Mouse (Mus musculus) NIH3T3 (cell line): ENCODE measurements around the gene Hoxd4.

ENCODE experiments used
- DNase-seq: peaks from one replicate; pipeline ENCODE4 v3.0.0-alpha.2; 2012; ENCODE audit warnings: low read depth

The Hoxd4 gene

GRCm38 (mm10) chr2:74711721-74712621 lies at the start of gene Hoxd4, which contains the start of gene Hoxd3:
Gene Hoxd4, plus strand, starts transcription at chr2:74711929.
Gene Hoxd3, plus strand, starts transcription at chr2:74711927.
- DNase-seq, result peak; percentile 76

- peak; percentile 81 for DNase-seq
Observed at GRCm38 (mm10) chr2:74663291-74663925, 48.3 kb upstream of the Hoxd4 start.

GRCm38 (mm10) chr2:74666411-74666810 lies 45.3 kb upstream of the Hoxd4 start:
- no peak for DNase-seq

- DNase-seq, result no peak
Observed at GRCm38 (mm10) chr2:74667191-74667841, 44.4 kb upstream of the Hoxd4 start.

GRCm38 (mm10) chr2:74667842-74668357 lies 43.8 kb upstream of the Hoxd4 start, which contains the start of gene Hoxd13:
Gene Hoxd13, plus strand, starts transcription at chr2:74668310.
- DNase-seq, result no peak

GRCm38 (mm10) chr2:74668370-74669229 lies 43.1 kb upstream of the Hoxd4 start:
- no peak for DNase-seq

- no peak for DNase-seq
Observed at GRCm38 (mm10) chr2:74669230-74669578, 42.5 kb upstream of the Hoxd4 start.

GRCm38 (mm10) chr2:74669650-74670235 lies 42.0 kb upstream of the Hoxd4 start:
- DNase-seq, result no peak

GRCm38 (mm10) chr2:74670632-74671188 lies 41.0 kb upstream of the Hoxd4 start:
- no peak for DNase-seq

GRCm38 (mm10) chr2:74671847-74672246 lies 39.9 kb upstream of the Hoxd4 start:
- no peak for DNase-seq

GRCm38 (mm10) chr2:74672481-74673362 lies 39.0 kb upstream of the Hoxd4 start:
- DNase-seq, result peak; percentile 76

- DNase-seq, result no peak
Observed at GRCm38 (mm10) chr2:74673835-74674425, 37.8 kb upstream of the Hoxd4 start.

- DNase-seq, result no peak
Observed at GRCm38 (mm10) chr2:74674881-74675665, 36.7 kb upstream of the Hoxd4 start, which contains the start of gene Hoxd12. Gene Hoxd12, plus strand, starts transcription at chr2:74675013.

GRCm38 (mm10) chr2:74675666-74676282 lies 36.0 kb upstream of the Hoxd4 start:
- no peak for DNase-seq

- DNase-seq, result no peak
Observed at GRCm38 (mm10) chr2:74676376-74677052, 35.2 kb upstream of the Hoxd4 start.

- no peak for DNase-seq
Observed at GRCm38 (mm10) chr2:74677106-74677505, 34.6 kb upstream of the Hoxd4 start.

- DNase-seq, result peak; percentile 20
Observed at GRCm38 (mm10) chr2:74678891-74679595, 32.7 kb upstream of the Hoxd4 start, which contains the start of gene Hoxd11. Gene Hoxd11, plus strand, starts transcription at chr2:74679557.
